Mouse (Mus musculus): ENCODE measurements at regions not wholly inside any gene's neighbourhood (a gene's known extent, or its start where the extent isn't known, plus 50 kb on each side); places are given as distances from the start of the nearest gene placed in this dataset.

DNA sequence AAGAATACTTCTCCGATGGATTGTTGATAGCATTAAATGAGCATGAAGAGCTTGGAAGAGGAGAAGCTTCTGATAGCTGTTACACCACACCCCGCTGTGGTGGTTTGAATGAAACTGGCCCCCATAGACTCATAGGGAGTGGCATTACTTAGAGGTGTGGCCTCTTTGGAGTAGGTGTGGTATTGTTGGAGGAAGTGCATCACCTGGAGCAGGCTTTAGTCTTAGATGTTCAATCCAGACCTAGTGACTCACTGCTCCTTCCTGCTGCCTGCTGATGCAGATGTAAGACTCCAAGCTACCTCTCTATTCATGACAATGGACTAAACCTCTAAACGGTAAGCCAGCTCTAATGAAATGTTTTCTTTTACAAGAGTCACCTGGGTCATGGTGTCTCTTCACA lies 237.1 kb upstream of the Mpped2 start:
- no peak for DNase-seq (ENCODE audit: low spot score)

DNA sequence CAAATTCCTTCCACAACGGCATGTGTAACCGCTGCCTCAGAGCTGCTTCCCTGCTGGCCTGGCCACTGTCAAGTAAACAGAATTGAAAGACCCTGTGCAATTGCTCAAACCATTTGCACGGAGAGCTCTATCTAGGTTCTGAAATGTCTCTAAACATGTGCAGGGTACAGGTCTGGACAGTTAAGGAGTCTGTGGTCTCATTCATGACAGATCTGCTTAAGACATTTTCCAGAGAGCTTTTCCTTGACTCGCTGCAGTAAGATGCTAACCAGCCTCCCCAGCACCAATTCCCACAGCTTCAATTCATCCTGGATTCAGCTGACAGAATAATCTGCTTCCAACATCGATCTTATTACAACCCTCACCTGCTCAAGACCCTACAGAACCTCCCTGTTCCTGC lies 235.1 kb upstream of the Mpped2 start:
- DNase-seq (ENCODE audit: low spot score) = no peak

DNA sequence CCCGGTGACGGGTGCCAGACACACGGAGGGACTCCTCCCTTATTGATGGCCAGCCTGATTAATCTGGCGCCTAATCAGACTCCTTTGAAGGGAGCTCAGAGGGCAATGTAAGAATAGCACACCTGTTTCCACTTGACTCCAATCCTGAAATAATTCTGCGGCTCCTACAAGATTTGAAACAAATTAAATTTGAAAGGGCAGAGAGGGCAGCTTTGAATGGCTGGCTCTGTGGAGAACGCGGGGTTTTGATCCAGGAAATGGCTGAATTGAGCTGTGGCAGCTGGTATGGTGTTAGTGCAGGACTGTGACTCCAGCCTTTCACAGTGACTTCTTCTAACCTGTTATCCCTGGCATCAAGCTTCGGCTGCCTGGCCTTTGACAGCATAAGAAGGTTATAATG lies 232.0 kb upstream of the Mpped2 start:
- no peak for DNase-seq (ENCODE audit: low spot score)

DNA sequence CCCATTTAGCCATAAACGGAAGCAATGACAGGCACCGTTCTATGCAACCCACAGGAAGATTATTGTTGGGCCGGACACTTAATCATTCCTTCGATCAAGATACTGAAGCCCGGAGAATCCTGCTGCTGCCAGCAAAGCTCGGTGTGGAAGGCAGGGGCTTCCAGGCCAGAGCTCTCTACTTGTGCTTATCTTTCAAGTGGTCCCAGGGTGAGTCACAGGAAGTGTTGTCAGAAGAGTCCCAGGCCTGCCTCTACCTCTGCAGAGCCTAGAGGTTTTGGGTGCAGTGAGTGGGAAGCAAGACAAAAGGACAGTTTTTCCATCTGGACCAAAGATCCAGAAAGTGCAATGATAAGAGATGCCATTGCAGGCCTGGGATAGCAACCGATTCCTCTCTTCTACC lies 231.6 kb upstream of the Mpped2 start:
- DNase-seq (ENCODE audit: low spot score) = no peak

DNA sequence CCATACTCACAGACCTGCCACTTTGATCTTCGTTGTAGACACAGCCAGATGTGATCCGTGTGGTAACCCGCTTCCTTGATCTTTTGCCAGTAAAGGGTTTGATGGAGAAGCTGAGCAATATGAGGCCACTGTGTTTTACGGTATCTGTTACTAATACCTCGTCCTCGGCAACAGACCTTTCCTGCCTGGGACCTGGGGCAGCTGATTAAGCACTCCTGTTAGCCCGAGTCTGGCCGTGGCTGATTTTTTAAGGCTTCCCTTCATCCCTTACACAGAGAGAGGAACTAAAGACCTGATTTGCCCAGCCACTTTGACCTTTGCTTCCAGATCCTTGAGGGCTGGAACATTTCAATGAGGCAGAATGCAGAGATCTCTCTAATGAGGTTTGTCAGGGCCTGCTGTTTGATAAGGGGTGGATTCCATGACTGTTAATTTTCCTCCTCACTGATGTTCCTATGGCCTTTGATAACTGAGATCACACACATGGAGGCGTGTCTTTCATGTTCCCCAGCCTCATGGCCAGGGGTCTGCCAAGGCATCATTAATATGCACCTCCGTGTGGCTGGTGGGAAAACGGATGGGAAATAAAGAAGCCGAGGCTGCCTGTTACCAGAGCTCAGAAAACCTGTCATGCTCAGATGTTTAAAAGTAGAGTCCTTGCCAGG lies 231.0 kb upstream of the Mpped2 start:
- no peak for DNase-seq (ENCODE audit: low spot score)

DNA sequence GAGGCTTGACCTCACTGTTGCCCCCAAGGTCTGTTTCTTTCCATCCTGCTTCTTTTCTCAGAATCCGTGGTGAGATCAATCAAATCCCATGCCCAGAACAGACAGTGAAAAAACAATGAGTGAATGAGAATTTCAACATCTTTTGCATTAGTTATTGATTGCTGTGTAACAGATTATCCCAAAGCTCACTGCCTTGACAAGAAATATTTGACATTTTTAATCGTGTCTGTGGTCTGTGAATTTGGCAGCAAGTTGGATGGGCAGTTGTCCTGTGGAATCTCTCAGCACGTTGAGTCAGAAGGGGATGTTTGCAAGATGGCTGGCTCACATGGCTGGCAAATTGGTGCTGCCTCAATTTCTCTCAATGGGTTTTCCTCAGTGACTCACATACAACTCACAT lies 228.0 kb upstream of the Mpped2 start:
- DNase-seq (ENCODE audit: low spot score) = no peak

DNA sequence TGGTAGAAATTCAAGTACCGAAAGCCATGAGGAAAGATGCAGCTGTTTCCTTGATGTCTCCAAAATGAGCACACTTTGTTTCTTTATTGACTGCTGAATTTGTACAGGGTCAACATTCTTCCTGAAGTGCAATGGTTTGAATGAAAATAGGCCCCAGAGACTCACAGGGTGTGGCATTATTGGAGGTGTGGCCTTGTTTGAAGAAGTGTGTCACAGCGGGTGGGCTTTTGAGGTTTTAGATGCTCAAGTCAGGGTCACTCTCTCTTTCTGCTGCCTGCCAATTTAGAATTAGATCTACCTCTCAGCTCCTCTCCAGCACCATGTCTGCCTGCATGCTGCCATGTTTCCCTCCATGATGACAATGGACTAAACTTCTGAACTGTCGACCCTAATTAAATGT lies 227.2 kb upstream of the Mpped2 start:
- no peak for DNase-seq (ENCODE audit: low spot score)

DNA sequence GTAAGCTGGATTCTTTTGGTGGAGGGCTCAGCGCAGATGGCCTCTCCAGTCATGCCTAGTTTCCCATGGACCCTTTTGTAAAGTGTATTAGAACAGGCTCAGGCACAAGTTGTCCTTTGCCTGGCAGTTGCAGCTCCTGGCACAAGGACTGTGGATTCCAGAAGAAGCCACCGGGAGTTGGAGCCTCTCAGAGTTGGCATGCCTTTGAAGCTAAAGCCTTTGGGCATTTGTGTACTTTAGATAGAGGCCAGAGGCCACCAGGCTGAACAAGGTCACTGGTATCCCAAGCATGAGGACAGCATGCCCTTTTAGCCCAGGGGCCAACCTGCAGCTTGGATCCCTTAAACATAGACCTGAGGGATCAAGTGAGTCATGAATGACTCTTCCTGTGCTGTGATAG lies 223.9 kb upstream of the Mpped2 start:
- DNase-seq (ENCODE audit: low spot score) = no peak

DNA sequence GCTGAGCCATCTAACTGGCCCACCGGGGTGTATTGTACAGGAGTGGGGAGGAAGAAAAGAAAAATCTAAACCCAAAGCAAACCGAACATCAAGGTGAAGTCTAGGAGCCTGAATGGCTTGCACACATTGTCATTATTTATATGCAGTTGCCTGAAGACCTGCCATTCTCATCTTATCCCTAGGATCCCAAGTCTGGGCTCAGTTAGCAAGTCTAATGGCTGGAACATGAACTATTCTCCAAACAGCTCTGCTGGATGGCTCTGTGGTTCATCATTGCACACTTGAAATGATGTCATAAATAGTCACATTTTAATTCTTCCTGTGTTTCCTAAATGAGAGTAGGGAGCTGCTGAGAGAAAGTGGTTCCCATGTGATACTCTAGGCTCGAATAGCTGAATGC lies 219.6 kb upstream of the Mpped2 start:
- DNase-seq (ENCODE audit: low spot score) = no peak

DNA sequence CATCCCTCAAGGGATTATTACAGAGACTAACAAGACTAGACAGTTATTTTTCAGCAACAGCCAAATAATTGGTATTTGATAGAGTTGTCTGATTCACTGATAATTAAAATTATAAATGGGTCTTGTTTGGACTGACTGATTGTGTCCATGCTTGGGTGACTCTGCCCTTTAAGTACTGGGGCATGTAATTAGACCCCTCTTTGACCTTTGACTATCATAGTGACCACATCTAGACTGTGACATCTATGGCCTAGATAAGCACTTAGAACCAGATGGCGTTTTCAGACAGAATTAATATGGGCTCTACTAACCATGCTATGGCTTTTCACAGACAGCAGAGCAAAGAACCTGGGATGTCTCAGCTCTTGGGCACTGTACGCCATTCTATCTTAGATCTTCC lies 215.1 kb upstream of the Mpped2 start:
- DNase-seq (ENCODE audit: low spot score) = no peak

DNA sequence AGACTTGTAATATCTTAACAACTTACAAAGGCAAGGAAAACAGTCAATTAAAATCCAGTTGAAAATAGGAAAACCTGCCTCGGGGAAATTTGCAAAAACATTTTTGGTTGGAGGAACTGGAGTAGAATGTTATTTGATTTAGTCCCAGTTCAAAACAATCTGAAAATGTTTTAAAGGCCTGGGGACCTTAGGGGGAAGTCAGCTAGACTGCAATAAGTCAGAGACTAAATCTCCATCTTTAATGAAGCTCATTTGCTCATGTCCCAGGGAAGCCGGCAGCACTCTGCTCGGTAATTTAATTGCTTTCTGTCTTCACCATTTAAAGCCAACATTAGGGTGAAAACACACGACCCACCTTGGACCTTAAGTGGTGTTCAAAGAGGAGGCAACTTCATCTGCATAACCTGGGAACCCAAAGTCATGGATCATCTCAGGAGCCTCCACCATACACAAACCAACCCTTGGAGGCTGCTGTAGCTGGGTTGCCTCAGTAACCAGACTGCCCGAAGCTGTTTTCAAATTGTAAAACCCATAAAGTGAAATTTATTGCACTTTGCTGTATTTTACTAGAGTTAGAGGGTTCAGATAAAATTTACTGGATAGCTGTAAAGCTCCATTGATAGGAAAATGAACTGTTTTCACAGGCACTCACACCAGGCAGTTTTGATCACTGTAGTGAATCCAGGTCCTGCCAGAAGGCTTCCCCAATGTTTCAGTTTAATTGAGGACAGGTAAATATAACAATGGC lies 205.6 kb upstream of the Mpped2 start:
- DNase-seq (ENCODE audit: low spot score) = no peak

DNA sequence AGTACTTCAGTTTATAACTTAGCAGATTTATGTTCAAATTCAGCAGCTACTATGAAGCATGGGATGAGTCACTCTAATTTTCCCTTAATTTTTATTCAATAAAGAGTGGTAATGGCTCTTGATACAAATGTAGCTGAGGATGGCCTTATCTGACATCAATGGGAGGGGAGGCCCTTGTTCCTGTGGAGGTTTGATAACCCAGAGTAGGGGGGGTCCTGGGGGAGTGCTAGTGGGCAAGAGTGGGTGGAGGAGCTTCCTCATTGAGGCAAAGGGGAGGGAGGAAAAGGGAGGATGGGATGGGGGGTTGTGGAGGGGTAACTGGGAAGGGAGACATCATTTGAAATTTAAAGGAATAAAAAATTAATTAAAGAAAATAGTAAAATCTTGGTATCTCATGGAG lies 194.3 kb upstream of the Mpped2 start:
- DNase-seq (ENCODE audit: low spot score) = no peak

DNA sequence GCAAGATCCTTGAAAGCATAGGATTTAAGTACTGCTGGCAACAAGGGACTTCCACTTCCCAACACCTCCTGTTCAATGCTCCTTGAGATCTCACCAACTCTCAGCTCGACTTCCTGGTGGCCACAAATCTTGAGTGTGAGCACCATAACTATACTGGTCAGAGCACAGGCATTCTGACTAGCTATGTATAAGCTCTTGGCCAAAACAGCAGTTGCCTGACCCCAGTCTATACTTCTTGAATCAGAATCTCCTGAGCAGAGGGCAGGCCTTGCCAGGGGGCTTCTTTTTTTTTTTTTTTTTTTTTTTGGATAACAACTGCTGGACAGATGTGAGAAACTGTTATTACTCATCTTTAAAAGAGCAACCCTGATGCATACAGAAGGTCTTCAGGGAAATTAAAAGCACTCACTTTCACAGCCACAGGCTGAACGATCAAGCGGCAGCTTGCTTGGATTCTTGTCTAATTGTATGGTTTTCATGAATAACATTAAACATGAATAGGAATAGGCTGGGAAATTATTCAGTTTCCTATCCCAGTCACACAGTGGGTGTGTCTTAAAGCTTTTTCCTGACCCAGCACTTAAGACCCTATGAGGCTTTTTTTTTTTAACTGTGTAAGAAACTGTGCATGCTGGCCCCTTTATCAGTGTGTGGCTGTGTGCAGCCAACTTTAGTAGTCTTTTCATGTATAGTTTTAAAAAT lies 193.7 kb upstream of the Mpped2 start:
- no peak for DNase-seq (ENCODE audit: low spot score)

DNA sequence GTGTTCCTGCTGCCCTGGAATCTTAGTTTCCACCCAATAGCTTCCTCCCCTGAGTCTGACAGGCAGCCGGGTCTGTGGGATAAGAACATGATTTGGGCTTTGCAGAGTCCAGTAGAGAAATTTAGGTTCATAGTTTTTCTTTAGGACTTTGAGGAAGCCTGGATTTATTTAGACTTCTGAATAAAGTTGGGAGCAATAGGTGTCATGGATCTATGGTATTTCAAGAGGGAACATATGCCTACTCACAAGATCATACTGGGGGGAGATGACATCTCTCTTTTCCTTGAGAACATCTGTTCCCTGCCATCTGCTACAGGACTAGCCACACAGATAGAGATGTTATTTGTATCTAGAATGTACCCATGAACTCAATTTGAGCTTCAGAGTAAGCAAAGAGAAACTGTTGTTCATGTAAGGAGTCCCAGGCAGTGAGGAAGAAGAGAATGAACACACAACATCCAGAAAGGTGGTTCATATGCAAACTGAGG lies 188.1 kb upstream of the Mpped2 start:
- DNase-seq (ENCODE audit: low spot score) = no peak

DNA sequence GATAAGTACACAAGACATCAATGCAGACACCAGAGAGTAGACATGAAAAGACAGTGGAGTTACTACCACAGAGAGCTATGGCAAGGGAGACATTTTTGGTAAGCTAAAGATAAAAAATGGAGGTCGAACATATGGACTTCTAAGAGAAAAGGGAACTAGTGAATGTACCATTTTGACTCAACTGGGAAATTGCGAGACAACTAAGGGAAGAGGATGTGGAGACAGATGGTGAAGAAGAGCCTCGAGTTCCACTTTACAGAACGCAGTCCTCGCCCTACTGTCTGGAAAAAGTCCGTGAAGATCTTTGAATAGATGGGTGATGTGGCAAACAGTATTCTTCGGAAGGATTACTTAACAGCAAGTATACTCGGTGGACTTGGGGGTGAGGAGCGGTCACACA lies 181.2 kb upstream of the Mpped2 start:
- no peak for DNase-seq (ENCODE audit: low spot score)

DNA sequence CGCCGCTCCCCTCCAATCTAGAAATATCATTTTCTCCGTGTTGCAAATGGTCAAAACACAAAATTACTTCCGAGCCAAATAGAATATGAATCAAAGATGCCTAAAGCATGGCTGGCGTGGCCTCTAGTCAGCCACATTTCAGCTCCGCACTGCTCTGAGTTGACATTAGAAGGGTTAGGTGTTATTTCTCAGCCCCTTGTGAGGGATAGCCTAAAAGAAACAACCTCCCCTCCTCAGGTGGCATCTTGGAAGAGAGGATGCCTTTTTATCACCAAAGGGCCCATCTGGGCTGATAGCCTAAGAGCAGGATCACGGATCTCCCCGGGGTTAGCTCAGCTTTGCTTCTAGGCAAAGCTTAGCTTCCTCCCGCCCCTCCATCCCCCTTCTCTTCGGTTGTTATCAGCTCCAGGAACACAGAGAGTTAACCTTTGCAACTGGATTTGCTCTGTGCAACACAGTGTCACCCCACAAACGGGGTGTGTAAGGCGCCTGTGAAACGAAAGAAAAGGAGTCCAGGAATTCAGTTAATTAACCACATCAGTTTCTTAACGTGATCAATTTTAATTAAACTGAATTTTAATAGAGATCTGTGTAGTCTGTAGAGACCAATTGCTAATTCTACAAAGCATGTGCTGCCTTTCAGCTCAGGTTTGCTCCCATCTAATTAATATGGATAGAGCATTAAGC lies 180.6 kb upstream of the Mpped2 start:
- DNase-seq (ENCODE audit: low spot score) = no peak

DNA sequence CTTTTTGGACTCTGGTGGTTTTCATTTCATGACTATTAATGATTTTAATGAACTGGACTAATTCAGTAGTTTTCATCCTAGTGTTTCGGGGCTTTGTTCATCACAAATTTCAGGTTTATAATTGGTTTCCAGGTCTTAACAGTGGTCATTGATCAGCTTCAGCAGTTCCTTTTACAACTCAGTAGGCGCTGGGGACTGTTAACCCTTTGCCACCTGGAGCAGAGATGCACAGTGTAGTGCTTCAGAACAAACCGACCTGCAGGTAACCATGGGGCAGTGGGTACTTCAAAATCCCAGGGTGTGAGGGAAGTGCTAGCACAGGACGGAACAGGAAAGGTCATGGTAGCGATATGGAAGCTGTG lies 180.1 kb upstream of the Mpped2 start:
- DNase-seq (ENCODE audit: low spot score) = no peak

DNA sequence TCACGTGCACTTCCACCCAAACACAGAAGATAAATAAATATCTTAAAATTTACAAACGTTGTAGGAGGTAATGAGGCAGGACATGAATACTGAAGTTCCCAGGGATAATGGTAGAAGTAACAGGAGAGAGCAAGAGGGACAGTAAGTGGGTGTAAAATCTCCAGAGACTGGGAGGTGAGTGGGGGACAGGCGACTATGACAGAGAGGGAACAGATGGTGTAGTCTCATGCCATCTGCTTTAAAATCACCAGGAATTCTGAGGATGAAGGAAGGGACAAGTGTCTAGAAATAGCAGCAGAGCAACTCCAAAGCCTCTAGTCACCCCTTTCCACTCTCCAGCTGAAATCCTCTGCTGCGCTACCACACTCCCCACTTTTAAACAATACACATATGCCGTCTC lies 175.8 kb upstream of the Mpped2 start:
- DNase-seq (ENCODE audit: low spot score) = no peak

DNA sequence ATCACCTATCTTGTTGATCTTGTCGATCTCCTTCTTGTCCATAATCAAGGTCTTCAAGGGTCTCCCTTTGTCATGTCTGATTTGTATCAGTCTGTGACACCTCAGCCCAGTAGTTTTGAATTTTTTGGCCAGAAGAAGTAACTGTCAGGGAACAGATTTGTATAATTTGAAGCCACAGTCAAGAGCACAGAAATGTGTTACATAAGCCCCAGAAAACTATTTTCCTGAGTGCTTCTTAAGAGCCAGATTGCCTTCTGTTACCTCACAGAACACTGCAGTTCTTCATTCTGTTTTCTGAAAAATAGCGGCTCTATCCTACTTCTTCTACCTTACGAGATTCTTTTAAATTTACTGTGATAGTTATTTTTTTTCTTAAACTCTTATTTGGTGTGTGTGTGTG lies 170.1 kb upstream of the Mpped2 start:
- no peak for DNase-seq (ENCODE audit: low spot score)

DNA sequence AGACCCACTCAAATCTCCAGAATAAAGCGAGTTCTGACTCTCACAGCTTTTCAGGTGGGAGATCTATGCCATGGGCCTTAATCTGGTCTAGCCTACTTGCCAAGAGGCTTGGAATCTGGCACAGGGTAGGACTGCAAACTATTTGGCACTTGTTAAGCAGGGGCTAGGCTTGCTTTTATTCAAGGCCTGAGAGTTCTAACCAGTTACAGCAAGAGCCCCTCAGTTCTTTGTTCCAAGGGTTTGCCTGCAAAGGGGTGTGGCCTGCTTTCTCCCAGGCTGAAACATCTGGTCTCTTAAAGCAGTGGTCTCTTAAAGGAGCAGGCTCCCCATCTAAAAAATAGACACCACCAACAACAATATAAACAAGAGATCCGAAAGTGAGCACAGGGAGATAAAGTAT lies 166.1 kb upstream of the Mpped2 start:
- DNase-seq (ENCODE audit: low spot score) = no peak

DNA sequence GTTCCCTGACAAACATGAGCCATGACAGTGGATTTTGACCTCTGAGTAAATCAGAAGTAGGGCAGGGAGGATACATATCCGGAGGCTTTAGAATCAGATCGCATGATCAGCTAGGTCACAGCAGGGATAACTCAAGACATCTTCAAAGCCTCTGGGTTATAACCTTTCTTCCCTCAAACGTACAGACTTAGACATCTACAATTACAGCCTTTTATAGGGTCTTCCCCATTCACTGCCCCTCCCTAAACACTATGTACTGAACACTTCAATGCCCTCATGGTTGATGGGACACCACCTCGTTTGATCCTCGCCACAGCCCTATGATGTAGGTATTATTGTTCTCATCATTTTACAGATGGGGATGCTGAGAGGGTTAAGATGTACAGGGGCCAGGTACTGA lies 163.8 kb upstream of the Mpped2 start:
- DNase-seq (ENCODE audit: low spot score) = no peak

DNA sequence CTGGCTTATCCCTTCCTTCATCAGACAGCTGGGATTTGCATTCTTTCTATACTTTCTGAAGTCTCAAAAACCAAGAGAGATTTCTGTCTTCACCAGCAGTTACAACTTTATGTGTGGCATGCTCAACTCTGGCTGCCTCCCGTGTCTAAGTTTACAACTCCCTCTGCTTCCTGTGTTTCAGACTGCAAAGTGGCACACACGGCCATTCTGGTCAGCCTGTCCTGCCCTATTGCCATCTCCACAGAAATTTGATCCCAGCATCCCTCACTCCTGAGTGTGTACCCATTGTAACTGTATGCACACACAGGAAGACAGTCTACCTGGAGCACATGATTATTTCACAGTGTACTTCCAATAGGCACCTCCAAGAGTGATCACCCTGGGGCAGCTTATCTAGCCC lies 163.3 kb upstream of the Mpped2 start:
- DNase-seq (ENCODE audit: low spot score) = no peak

DNA sequence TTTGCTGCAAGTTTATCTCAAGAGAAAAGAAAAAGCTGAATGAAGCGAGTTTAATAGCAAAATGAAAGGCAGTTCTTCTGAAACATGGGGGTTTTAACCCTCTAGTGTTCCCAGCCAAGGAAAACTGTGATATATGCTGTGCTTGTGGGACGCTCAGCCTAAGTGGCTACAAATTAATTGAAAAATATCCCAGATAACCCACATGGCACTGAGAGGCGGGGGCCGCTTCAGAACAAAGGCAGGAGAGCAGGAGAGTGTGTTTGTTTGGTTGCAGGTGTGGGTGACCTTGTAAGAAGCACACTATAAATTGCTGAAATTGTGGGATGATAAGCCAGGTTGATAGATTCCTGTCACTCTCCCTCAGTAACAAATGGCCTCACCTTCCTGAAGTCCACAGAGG lies 154.7 kb upstream of the Mpped2 start:
- no peak for DNase-seq (ENCODE audit: low spot score)
